Mouse (Mus musculus): ENCODE results near the gene Isy1. TPM values are rescaled to one million over a fixed set of nuclear protein-coding genes. Genes with fewer than 3 reads are reported as not detected.

The Isy1 gene
- polyA plus RNA-seq, 1 experiment = 21.4 TPM

DNA sequence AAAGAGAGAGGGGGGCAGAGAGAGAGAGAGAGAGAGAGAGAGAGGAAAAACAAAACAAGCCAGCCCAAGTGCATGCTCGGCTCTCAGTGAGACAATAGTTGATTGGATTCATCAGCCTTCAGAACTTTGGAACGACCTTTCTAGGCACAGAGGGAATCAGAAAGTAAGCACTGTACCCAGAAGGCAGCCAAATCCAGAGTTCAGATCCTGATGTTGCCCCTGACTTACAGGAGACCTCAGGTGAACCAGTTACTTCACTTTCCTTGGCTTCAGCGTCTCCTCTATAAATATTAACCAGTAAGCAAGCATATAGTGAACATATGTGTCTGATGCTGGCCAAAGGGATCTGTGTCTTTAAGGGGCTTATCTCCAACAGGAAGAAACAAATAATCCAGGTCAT lies 30.1 kb downstream of the Isy1 start:
- DNase-seq = no peak
- TF ChIP-seq POLR2A (IDR thresholded peaks at IDR 0.05; ENCODE audit: borderline replicate concordance, extremely low read depth, low read depth, low read length) = no peak
- no peak for TF ChIP-seq CTCF (IDR thresholded peaks at IDR 0.05; ENCODE audit: insufficient read depth, low read length)
- H3K4me1 ChIP-seq (ENCODE audit: control insufficient read depth, insufficient read depth, low read length) = peaks cover 13% of the 10 kb centered on the region
- 56% methylated on average over 3 of the region's 3 CpGs for WGBS
- no peak overlapping the region for H3K4me3 ChIP-seq (replicated peaks; ENCODE audit: extremely low read depth, low read depth, low read length)

DNA sequence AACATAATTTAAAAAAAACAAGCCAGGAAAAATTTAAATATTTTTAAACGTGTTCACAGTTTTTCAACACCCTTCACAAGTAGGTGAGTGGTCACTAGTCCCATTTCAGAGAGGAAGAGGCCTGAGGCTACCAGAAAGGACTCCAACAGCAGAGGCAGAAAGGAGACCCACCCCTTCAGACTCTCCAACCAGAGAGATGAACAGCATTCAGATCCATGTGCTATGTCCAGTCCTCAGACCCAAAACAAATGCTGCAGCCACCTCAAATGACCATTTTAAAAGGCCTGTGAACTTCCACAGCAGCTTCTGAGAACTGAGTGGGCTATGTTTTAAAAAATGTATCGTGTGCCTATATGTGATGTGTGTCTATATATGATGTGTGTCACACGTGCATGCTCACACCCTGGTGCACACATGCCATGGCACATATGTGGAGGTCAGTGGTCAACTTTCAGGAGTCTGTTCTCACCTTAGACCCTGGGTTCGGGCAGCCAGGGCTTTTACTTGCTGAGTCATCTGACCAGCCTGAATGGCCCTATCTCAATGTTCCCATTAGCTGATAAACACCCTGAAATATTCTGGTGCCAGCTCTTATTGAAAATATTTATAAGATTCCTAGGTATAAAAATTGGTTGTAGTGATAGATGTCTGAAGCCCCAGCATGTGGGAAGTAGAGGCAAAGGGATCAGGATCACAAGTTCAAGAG lies 30.7 kb downstream of the Isy1 start:
- WGBS = 74% methylated on average over 4 of the region's 4 CpGs
- DNase-seq = no peak
- peaks cover 13% of the 10 kb centered on the region for H3K4me1 ChIP-seq (ENCODE audit: control insufficient read depth, insufficient read depth, low read length)
- TF ChIP-seq CTCF (IDR thresholded peaks at IDR 0.05; ENCODE audit: insufficient read depth, low read length) (no peak), POLR2A (IDR thresholded peaks at IDR 0.05; ENCODE audit: borderline replicate concordance, extremely low read depth, low read depth, low read length) (no peak)
- H3K4me3 ChIP-seq (replicated peaks; ENCODE audit: extremely low read depth, low read depth, low read length) = no peak overlapping the region

DNA sequence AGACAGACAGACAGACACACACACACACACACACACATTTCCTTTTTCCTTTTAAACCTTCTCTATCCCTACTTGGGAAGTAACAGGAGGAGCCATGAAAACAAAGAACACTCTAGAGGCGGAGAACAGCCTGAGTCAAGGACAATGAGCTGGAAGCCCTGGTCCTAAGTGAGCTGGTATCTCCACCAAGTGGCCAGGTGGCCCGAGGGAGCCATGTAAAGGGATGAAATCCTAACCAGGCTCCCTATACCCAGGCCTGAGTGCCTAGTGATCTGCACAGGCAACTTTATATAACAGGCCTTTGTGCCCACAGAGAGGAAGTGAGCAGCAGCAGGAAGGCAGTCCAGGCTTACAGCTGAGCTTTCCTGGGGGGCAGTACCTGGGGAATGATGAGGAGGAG lies 31.7 kb downstream of the Isy1 start:
- H3K4me3 ChIP-seq (replicated peaks; ENCODE audit: extremely low read depth, low read depth, low read length) = no peak overlapping the region
- DNase-seq = no peak
- 35% methylated on average over 2 of the region's 2 CpGs for WGBS
- H3K4me1 ChIP-seq (ENCODE audit: control insufficient read depth, insufficient read depth, low read length) = peaks cover 10% of the 10 kb centered on the region
- no peak for TF ChIP-seq CTCF (IDR thresholded peaks at IDR 0.05; ENCODE audit: insufficient read depth, low read length)
- no peak for TF ChIP-seq POLR2A (IDR thresholded peaks at IDR 0.05; ENCODE audit: borderline replicate concordance, extremely low read depth, low read depth, low read length)

DNA sequence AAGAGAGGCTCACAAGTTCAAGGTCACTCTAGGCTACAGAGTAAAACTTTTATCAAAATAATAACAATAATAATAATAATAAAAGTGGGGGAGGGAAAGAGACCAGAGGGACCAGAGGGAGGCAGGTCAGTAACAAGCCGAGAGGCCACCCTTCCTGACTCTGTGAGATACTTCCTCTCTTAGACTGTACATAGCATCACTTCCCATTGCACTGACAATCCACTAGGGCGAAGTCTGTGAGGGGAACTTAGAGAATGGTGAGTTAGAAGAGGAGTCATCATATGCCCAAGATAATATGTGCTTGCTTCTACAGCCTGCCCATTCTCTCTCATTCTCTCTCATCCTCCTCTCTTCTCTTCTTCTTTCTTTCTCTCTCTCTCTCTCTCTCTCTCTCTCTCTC lies 32.6 kb downstream of the Isy1 start:
- no peak for DNase-seq
- TF ChIP-seq POLR2A (IDR thresholded peaks at IDR 0.05; ENCODE audit: borderline replicate concordance, extremely low read depth, low read depth, low read length) = no peak
- no peak for TF ChIP-seq CTCF (IDR thresholded peaks at IDR 0.05; ENCODE audit: insufficient read depth, low read length)
- 51% methylated on average over 2 of the region's 2 CpGs for WGBS
- Histone ChIP-seq H3K4me1 (ENCODE audit: control insufficient read depth, insufficient read depth, low read length) (peaks cover 10% of the 10 kb centered on the region), H3K4me3 (replicated peaks; ENCODE audit: extremely low read depth, low read depth, low read length) (no peak overlapping the region)

DNA sequence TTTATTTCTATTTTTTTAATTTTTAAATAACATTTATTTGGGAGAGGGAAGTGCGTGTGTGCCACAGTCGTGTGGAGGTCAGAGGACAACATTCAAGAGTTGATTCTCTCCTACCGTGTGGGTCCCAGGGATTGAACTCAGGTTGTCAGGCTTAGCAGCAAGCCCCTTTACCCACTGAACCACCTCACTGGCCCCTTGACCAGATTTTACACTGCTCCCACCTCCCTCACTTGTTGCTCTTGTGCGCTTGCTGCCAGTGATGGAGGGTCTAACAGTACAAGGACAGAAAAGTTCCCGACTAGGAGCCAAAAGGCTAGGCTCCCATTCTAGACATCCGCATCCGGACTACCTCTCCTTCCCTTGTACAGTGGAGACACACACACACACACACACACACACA lies 33.1 kb downstream of the Isy1 start:
- no peak overlapping the region for H3K4me3 ChIP-seq (replicated peaks; ENCODE audit: extremely low read depth, low read depth, low read length)
- H3K4me1 ChIP-seq (ENCODE audit: control insufficient read depth, insufficient read depth, low read length) = peaks cover 10% of the 10 kb centered on the region
- TF ChIP-seq CTCF (IDR thresholded peaks at IDR 0.05; ENCODE audit: insufficient read depth, low read length) (no peak), POLR2A (IDR thresholded peaks at IDR 0.05; ENCODE audit: borderline replicate concordance, extremely low read depth, low read depth, low read length) (no peak)
- DNase-seq = no peak
- 82% methylated on average over 7 of the region's 7 CpGs for WGBS

DNA sequence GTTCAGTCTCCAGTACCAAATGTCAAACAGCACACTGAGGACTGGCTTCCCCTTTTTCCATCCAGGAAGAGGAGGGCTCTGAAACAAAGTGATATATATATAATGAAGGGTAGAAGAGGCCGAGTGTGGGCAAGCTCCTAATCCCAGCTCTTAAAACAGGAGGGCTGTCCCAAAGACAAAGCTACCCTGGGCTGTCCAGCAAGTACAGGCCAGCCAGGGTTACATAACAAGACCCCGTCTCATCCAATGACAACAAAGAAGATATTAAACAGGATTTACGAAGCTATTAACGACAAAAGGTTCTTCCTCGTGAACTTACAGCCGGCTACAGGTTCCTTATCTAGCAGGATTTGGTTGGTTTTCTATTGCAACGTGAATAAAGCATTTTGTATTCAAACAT lies 33.7 kb downstream of the Isy1 start:
- Histone ChIP-seq H3K4me1 (ENCODE audit: control insufficient read depth, insufficient read depth, low read length) (peaks cover 9% of the 10 kb centered on the region), H3K4me3 (replicated peaks; ENCODE audit: extremely low read depth, low read depth, low read length) (no peak overlapping the region)
- TF ChIP-seq POLR2A (IDR thresholded peaks at IDR 0.05; ENCODE audit: borderline replicate concordance, extremely low read depth, low read depth, low read length) (no peak), CTCF (IDR thresholded peaks at IDR 0.05; ENCODE audit: insufficient read depth, low read length) (no peak)
- 70% methylated on average over 7 of the region's 7 CpGs for WGBS
- DNase-seq = no peak

DNA sequence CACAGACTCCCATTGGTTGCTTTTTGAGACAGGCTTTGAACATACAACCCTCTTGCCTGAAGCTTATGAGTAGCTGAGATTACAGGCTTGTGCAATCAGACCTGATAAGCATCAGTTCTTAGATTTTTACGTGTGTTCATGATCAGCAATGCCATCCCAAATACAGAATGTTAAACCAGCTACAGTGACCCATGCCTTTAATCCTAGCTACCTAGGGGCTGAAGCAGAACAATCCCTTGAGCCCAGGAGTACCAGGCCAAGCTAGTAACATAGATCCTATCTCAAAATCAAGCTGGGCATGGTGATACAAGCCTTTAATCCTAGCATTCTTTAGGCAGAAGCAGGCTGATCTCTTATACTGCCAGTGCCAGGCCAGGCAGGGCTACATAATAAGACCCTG lies 34.6 kb downstream of the Isy1 start:
- Histone ChIP-seq H3K4me1 (ENCODE audit: control insufficient read depth, insufficient read depth, low read length) (peaks cover 3% of the 10 kb centered on the region), H3K4me3 (replicated peaks; ENCODE audit: extremely low read depth, low read depth, low read length) (no peak overlapping the region)
- DNase-seq = no peak
- WGBS = 64% methylated on average over 1 of the region's 1 CpGs
- TF ChIP-seq CTCF (IDR thresholded peaks at IDR 0.05; ENCODE audit: insufficient read depth, low read length) (no peak), POLR2A (IDR thresholded peaks at IDR 0.05; ENCODE audit: borderline replicate concordance, extremely low read depth, low read depth, low read length) (no peak)

DNA sequence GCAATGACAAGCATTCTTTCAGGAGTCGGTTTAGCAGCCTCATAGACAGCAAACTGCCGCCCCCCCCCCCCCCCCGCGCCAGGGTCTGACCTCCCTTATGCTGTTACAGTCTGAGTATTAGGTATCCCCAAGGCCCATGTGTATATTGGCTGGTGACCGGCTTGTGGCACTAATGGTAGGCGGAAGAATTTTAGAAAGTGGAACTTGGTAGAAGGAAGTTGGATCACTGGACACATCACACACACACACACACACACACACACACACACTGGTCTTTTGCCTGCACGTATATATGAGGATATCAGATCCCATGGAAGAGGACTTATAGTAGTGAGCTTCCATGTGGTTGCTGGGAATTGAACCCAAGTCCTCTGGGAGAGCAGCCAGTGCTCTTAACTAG lies 36.1 kb downstream of the Isy1 start:
- WGBS = 91% methylated on average over 7 of the region's 7 CpGs
- peaks cover 3% of the 10 kb centered on the region for H3K4me1 ChIP-seq (ENCODE audit: control insufficient read depth, insufficient read depth, low read length)
- no peak for TF ChIP-seq POLR2A (IDR thresholded peaks at IDR 0.05; ENCODE audit: borderline replicate concordance, extremely low read depth, low read depth, low read length)
- TF ChIP-seq CTCF (IDR thresholded peaks at IDR 0.05; ENCODE audit: insufficient read depth, low read length) = no peak
- no peak overlapping the region for H3K4me3 ChIP-seq (replicated peaks; ENCODE audit: extremely low read depth, low read depth, low read length)
- no peak for DNase-seq

DNA sequence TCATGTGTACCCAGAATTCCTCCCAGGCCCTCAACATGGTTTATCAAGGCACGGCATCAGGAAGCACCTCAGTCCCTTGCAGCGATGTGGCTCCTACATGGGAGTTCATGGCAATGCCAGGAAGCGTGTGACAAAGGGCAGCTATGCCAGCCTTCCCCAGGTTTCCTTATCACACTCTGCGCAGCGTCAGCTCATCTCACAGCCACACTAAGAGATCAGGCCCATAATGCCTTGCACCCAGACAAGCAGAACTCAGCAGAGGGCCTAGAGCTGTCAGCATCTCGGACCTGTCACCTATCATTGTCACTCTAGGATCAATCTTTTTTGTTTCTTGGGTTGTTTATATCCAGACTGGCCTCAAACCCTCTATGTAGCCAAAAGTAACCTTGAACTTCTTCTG lies 39.0 kb downstream of the Isy1 start:
- TF ChIP-seq POLR2A (IDR thresholded peaks at IDR 0.05; ENCODE audit: borderline replicate concordance, extremely low read depth, low read depth, low read length) (no peak), CTCF (IDR thresholded peaks at IDR 0.05; ENCODE audit: insufficient read depth, low read length) (no peak)
- DNase-seq = no peak
- no peak overlapping the region for H3K4me3 ChIP-seq (replicated peaks; ENCODE audit: extremely low read depth, low read depth, low read length)
- H3K4me1 ChIP-seq (ENCODE audit: control insufficient read depth, insufficient read depth, low read length) = no peaks in the 10 kb centered on the region
- 80% methylated on average over 6 of the region's 6 CpGs for WGBS

DNA sequence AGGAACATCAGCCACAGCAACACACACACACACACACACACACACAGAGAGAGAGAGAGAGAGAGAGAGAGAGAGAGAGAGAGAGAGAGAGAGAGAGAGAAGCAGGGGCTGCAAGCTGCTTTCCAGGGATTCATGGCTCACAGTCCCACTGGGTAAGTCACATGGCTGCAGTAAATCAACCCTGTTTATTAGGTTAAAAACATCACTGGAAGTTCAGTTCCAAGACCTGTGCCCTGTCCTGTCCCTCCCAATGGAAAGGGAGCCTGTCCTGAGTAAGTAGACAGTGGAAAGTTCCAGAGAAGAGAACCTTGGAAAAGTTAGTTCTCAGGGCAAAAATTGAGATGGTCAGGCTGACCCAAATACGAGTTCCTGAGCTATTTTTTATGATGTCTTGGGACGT lies 41.3 kb downstream of the Isy1 start:
- no peaks in the 10 kb centered on the region for H3K4me1 ChIP-seq (ENCODE audit: control insufficient read depth, insufficient read depth, low read length)
- no peak for DNase-seq
- WGBS = 30% methylated on average over 2 of the region's 2 CpGs
- TF ChIP-seq CTCF (IDR thresholded peaks at IDR 0.05; ENCODE audit: insufficient read depth, low read length) (no peak), POLR2A (IDR thresholded peaks at IDR 0.05; ENCODE audit: borderline replicate concordance, extremely low read depth, low read depth, low read length) (no peak)
- no peak overlapping the region for H3K4me3 ChIP-seq (replicated peaks; ENCODE audit: extremely low read depth, low read depth, low read length)
